Mouse (Mus musculus): Measurements from ENCODE around the gene Dmrtc1b. TPM values are rescaled to one million over a fixed set of nuclear protein-coding genes. Genes with fewer than 3 reads are reported as not detected.
"Not testable (repeated sequence)": the region's sequence is repeated elsewhere in the genome, so short reads cannot be mapped to it uniquely, and the experiment has no call there.

Dmrtc1b gene
- not detected in 2 replicates for total RNA-seq (2012; rRNA removed)
- total RNA-seq (2014; rRNA removed) = not detected in 2 replicates
- not detected in 2 replicates for polyA plus RNA-seq (2012; ENCODE audit: insufficient read length, low read depth)

DNA sequence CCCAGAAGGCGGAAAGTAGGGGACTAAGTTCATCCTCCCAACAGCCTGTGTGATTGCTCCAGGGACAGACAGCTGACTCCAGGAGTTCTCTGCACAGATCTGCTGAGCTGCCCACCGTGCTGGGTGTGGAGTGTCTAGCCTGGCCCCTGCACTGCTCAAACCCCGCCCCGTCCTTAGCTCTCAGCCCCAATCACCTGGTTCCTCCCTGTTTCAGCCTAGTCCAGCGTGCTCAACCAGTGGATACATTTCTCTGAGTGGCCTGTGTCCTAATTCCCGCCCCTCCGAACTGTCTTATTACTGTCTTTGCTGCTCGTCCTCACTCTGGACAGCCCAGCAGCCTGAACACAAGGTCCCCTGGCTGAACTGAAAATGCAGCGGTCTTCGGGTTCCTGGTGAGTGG, at the start of gene Dmrtc1b, which contains the start of gene Gm9112:
Dmrtc1b (plus strand) TSS at position 331 of the 400 bp plus-strand sequence.
Gm9112 (minus strand) TSS at position 101 of the 400 bp plus-strand sequence.
- H3K9ac ChIP-seq (ENCODE audit: insufficient read depth, low read depth); in situ Hi-C loops (cut with MboI; ENCODE audit: low pct_ligation_motif_present, low pct_unique_long_range_greater_than_20kb, low sequenced_read_pairs); H3K36me3 ChIP-seq (replicated peaks in 1 of 2; ENCODE audit: control insufficient read depth in 1 of 2, insufficient read depth in 1 of 2, low read length in 1 of 2); H3K4me3 ChIP-seq (replicated peaks in 1 of 3; ENCODE audit: low read depth in 2 of 3, low read length in 2 of 3, poor library complexity in 1 of 3); H3K79me2 ChIP-seq (replicated peaks; ENCODE audit: control insufficient read depth, extremely low read depth, insufficient read depth, poor library complexity, severe bottlenecking); H3K27me3 ChIP-seq (replicated peaks); dilution Hi-C loops (cut with MboI; ENCODE audit: extremely low pct_ligation_motif_present, extremely low pct_unique_long_range_greater_than_20kb, low sequenced_read_pairs); DNase-seq (ENCODE audit: extremely low read depth); H3K9me3 ChIP-seq (replicated peaks; ENCODE audit: low read length); H3K4me2 ChIP-seq (ENCODE audit: insufficient read depth, low read depth, poor library complexity, severe bottlenecking); H3K27ac ChIP-seq (ENCODE audit: insufficient read depth, low read depth); H3K4me1 ChIP-seq (ENCODE audit: control insufficient read depth in 1 of 2, insufficient read depth in 2 of 2): not testable (repeated sequence)

DNA sequence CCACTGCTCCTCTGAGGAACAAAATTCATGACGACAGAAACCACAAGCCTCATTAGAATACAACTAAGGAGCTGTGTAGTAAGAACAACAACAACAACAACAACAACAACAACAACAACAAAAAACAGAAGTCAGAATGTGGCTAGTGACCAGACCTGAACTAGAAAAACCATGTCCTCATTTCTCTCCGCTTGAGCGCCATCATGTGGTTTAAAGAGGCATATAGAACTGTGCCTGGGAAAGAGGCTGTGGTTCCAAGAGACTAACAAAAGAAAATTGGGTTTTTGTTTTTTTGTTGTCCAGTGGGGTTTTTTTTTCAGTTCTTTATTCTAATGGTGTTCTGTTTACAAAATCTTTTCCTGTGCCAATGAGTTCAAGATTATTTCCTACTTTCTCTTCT, 47.0 kb upstream of the Dmrtc1b start:
- Histone ChIP-seq H3K4me1 (ENCODE audit: control insufficient read depth in 1 of 2, insufficient read depth in 2 of 2) (no peaks in the 10 kb centered on the region), H3K27me3 (replicated peaks) (no peaks in the 10 kb centered on the region), H3K4me3 (replicated peaks in 1 of 3; ENCODE audit: low read depth in 2 of 3, low read length in 2 of 3, poor library complexity in 1 of 3) (no peak overlapping the region), H3K36me3 (replicated peaks in 1 of 2; ENCODE audit: control insufficient read depth in 1 of 2, insufficient read depth in 1 of 2, low read length in 1 of 2) (no peaks in the 10 kb centered on the region), H3K9me3 (replicated peaks; ENCODE audit: low read length) (no peaks in the 10 kb centered on the region), H3K27ac (ENCODE audit: insufficient read depth, low read depth) (no peak overlapping the region), H3K79me2 (replicated peaks; ENCODE audit: control insufficient read depth, extremely low read depth, insufficient read depth, poor library complexity, severe bottlenecking) (no peaks in the 10 kb centered on the region), H3K9ac (ENCODE audit: insufficient read depth, low read depth) (no peak overlapping the region), H3K4me2 (ENCODE audit: insufficient read depth, low read depth, poor library complexity, severe bottlenecking) (no peak overlapping the region)
- in situ Hi-C loops (cut with MboI; ENCODE audit: low pct_ligation_motif_present, low pct_unique_long_range_greater_than_20kb, low sequenced_read_pairs) = no loop called here
- DNase-seq (ENCODE audit: extremely low read depth) = peak; percentile 21
- peak in 1 of 2 experiments; percentile 57; a peak in 2 of 4 replicates for TF ChIP-seq CTCF (conservative IDR thresholded peaks at IDR 0.05 in 1 of 2, IDR thresholded peaks at IDR 0.05 in 1 of 2; ENCODE audit: low read depth in 2 of 2, low read length in 2 of 2)
- TF ChIP-seq RAD21 (IDR thresholded peaks at IDR 0.05; ENCODE audit: low read depth, low read length) = peak; percentile 48
- no peak for TF ChIP-seq ETS1 (conservative IDR thresholded peaks at IDR 0.05; ENCODE audit: low read depth, low read length)
- TF ChIP-seq SMC3 (IDR thresholded peaks at IDR 0.05; ENCODE audit: low read depth, low read length) = peak; percentile 20
- dilution Hi-C loops (cut with MboI; ENCODE audit: extremely low pct_ligation_motif_present, extremely low pct_unique_long_range_greater_than_20kb, low sequenced_read_pairs) = no loop called here

- no peak overlapping the region for H3K4me3 ChIP-seq (replicated peaks in 1 of 3; ENCODE audit: low read depth in 2 of 3, low read length in 2 of 3, poor library complexity in 1 of 3)
- H3K79me2 ChIP-seq (replicated peaks; ENCODE audit: control insufficient read depth, extremely low read depth, insufficient read depth, poor library complexity, severe bottlenecking) = no peaks in the 10 kb centered on the region
- DNase-seq (ENCODE audit: extremely low read depth) = no peak
- H3K4me2 ChIP-seq (ENCODE audit: insufficient read depth, low read depth, poor library complexity, severe bottlenecking) = no peak overlapping the region
- H3K9me3 ChIP-seq (replicated peaks; ENCODE audit: low read length) = no peaks in the 10 kb centered on the region
- H3K36me3 ChIP-seq (replicated peaks in 1 of 2; ENCODE audit: control insufficient read depth in 1 of 2, insufficient read depth in 1 of 2, low read length in 1 of 2) = no peaks in the 10 kb centered on the region
- dilution Hi-C loops (cut with MboI; ENCODE audit: extremely low pct_ligation_motif_present, extremely low pct_unique_long_range_greater_than_20kb, low sequenced_read_pairs) = no loop called here
- H3K4me1 ChIP-seq (ENCODE audit: control insufficient read depth in 1 of 2, insufficient read depth in 2 of 2) = no peaks in the 10 kb centered on the region
- TF ChIP-seq TBP (conservative IDR thresholded peaks at IDR 0.05; ENCODE audit: low read depth, low read length) (no peak), ETS1 (conservative IDR thresholded peaks at IDR 0.05; ENCODE audit: low read depth, low read length) (no peak)
- in situ Hi-C loops (cut with MboI; ENCODE audit: low pct_ligation_motif_present, low pct_unique_long_range_greater_than_20kb, low sequenced_read_pairs) = no loop called here
- no peak overlapping the region for H3K27ac ChIP-seq (ENCODE audit: insufficient read depth, low read depth)
- no peaks in the 10 kb centered on the region for H3K27me3 ChIP-seq (replicated peaks)
- H3K9ac ChIP-seq (ENCODE audit: insufficient read depth, low read depth) = no peak overlapping the region
Measured at GRCm38 (mm10) chrX:102666641-102667040, 41.0 kb upstream of the Dmrtc1b start.

DNA sequence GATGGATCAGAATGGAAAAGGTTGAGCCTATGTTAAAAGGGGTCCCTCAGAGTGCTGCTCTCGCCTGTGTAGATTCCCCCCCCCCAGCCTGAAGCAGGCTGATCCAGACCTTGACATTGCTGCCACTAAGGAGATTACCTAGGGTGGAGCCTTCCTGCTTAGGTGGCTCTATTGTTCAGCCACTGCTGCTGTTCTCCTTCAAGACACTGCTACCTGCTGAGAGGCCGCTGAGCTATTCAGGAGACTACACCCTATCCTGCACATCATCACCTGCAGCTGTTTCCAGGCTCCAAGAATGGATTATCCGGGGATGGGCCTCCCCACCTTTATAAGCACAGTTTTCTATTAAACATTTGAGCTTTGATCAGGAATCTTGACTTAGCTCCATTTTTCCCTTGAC, 23.0 kb upstream of the Dmrtc1b start:
- H3K4me1 ChIP-seq (ENCODE audit: control insufficient read depth in 1 of 2, insufficient read depth in 2 of 2); in situ Hi-C loops (cut with MboI; ENCODE audit: low pct_ligation_motif_present, low pct_unique_long_range_greater_than_20kb, low sequenced_read_pairs); DNase-seq (ENCODE audit: extremely low read depth): not testable (repeated sequence)

GRCm38 (mm10) chrX:102686872-102687271, 20.8 kb upstream of the Dmrtc1b start, which contains the start of gene Gm3880:
Gene Gm3880 (minus strand): TSS chrX:102686972.
- in situ Hi-C loops (cut with MboI; ENCODE audit: low pct_ligation_motif_present, low pct_unique_long_range_greater_than_20kb, low sequenced_read_pairs); H3K36me3 ChIP-seq (replicated peaks in 1 of 2; ENCODE audit: control insufficient read depth in 1 of 2, insufficient read depth in 1 of 2, low read length in 1 of 2); H3K4me1 ChIP-seq (ENCODE audit: control insufficient read depth in 1 of 2, insufficient read depth in 2 of 2); DNase-seq (ENCODE audit: extremely low read depth); H3K9ac ChIP-seq (ENCODE audit: insufficient read depth, low read depth); H3K4me3 ChIP-seq (replicated peaks in 1 of 3; ENCODE audit: low read depth in 2 of 3, low read length in 2 of 3, poor library complexity in 1 of 3); H3K79me2 ChIP-seq (replicated peaks; ENCODE audit: control insufficient read depth, extremely low read depth, insufficient read depth, poor library complexity, severe bottlenecking); H3K4me2 ChIP-seq (ENCODE audit: insufficient read depth, low read depth, poor library complexity, severe bottlenecking); H3K27me3 ChIP-seq (replicated peaks); H3K9me3 ChIP-seq (replicated peaks; ENCODE audit: low read length); dilution Hi-C loops (cut with MboI; ENCODE audit: extremely low pct_ligation_motif_present, extremely low pct_unique_long_range_greater_than_20kb, low sequenced_read_pairs); H3K27ac ChIP-seq (ENCODE audit: insufficient read depth, low read depth): not testable (repeated sequence)

More for the DNA sequence above, 23.0 kb upstream of the Dmrtc1b start:
- dilution Hi-C loops (cut with MboI; ENCODE audit: extremely low pct_ligation_motif_present, extremely low pct_unique_long_range_greater_than_20kb, low sequenced_read_pairs); H3K9ac ChIP-seq (ENCODE audit: insufficient read depth, low read depth); H3K27ac ChIP-seq (ENCODE audit: insufficient read depth, low read depth); H3K36me3 ChIP-seq (replicated peaks in 1 of 2; ENCODE audit: control insufficient read depth in 1 of 2, insufficient read depth in 1 of 2, low read length in 1 of 2); H3K4me2 ChIP-seq (ENCODE audit: insufficient read depth, low read depth, poor library complexity, severe bottlenecking); H3K9me3 ChIP-seq (replicated peaks; ENCODE audit: low read length); H3K79me2 ChIP-seq (replicated peaks; ENCODE audit: control insufficient read depth, extremely low read depth, insufficient read depth, poor library complexity, severe bottlenecking); H3K4me3 ChIP-seq (replicated peaks in 1 of 3; ENCODE audit: low read depth in 2 of 3, low read length in 2 of 3, poor library complexity in 1 of 3); H3K27me3 ChIP-seq (replicated peaks): not testable (repeated sequence)

Data from CH12.LX (cell line).